Mouse (Mus musculus): ENCODE results near the gene Rps6kb2. TPM values are rescaled to one million over a fixed set of nuclear protein-coding genes. Genes with fewer than 3 reads are reported as not detected.

Rps6kb2 gene
- total and polyA plus RNA-seq, 2 experiments from 2014 or later, result 24.7 to 56.5 TPM

- DNase-seq (ENCODE audit: low spot score) (no peak), ATAC-seq (no peak)
- H3K4me1 ChIP-seq (ENCODE audit: insufficient read depth, low read length), result no peaks in the 10 kb centered on the region
- no peak overlapping the region for H3K27ac ChIP-seq
- no peak overlapping the region for H3K4me2 ChIP-seq (ENCODE audit: low read depth, low read length)
- H3K9me3 ChIP-seq (ENCODE audit: low read length), result no peaks in the 10 kb centered on the region
- no peak overlapping the region for H3K4me3 ChIP-seq (ENCODE audit: low read length)
- H3K9ac ChIP-seq (replicated peaks; ENCODE audit: low read length), result no peak overlapping the region
- no peaks in the 10 kb centered on the region for H3K27me3 ChIP-seq (ENCODE audit: insufficient read depth, low read length)
- WGBS, result 55% methylated on average over 20 of the region's 20 CpGs
- H3K36me3 ChIP-seq (ENCODE audit: insufficient read depth, low read length), result peaks cover 35% of the 10 kb centered on the region
- TF ChIP-seq CTCF (IDR thresholded peaks at IDR 0.05; ENCODE audit: low read depth), result no peak
These were observed 7.0 kb downstream of the Rps6kb2 start for GRCm38 (mm10) chr19:4156073-4156579.

- ATAC-seq, result no peak
- Histone ChIP-seq H3K4me3 (ENCODE audit: low read length) (no peak overlapping the region), H3K27ac (no peak overlapping the region), H3K36me3 (ENCODE audit: insufficient read depth, low read length) (peaks cover 34% of the 10 kb centered on the region), H3K9ac (replicated peaks; ENCODE audit: low read length) (no peak overlapping the region), H3K4me2 (ENCODE audit: low read depth, low read length) (no peak overlapping the region), H3K27me3 (ENCODE audit: insufficient read depth, low read length) (no peaks in the 10 kb centered on the region), H3K9me3 (ENCODE audit: low read length) (no peaks in the 10 kb centered on the region), H3K4me1 (ENCODE audit: insufficient read depth, low read length) (no peaks in the 10 kb centered on the region)
- DNase-seq (ENCODE audit: low spot score), result no peak
- WGBS, result 65% methylated on average over 6 of the region's 6 CpGs
- TF ChIP-seq CTCF (IDR thresholded peaks at IDR 0.05; ENCODE audit: low read depth), result no peak
These were observed 7.7 kb downstream of the Rps6kb2 start for GRCm38 (mm10) chr19:4155223-4156072.

GRCm38 (mm10) chr19:4154437-4155222, 8.5 kb downstream of the Rps6kb2 start:
- 80% methylated on average over 13 of the region's 13 CpGs for WGBS
- Histone ChIP-seq H3K4me1 (ENCODE audit: insufficient read depth, low read length) (0 out of 2 replicates have a peak, but pooled peaks cover 2% of the 10 kb centered on the region), H3K27me3 (ENCODE audit: insufficient read depth, low read length) (no peaks in the 10 kb centered on the region), H3K9me3 (ENCODE audit: low read length) (no peaks in the 10 kb centered on the region), H3K27ac (no peak overlapping the region), H3K9ac (replicated peaks; ENCODE audit: low read length) (no peak overlapping the region), H3K36me3 (ENCODE audit: insufficient read depth, low read length) (peaks cover 33% of the 10 kb centered on the region), H3K4me3 (ENCODE audit: low read length) (no peak overlapping the region), H3K4me2 (ENCODE audit: low read depth, low read length) (no peak overlapping the region)
- DNase-seq (ENCODE audit: low spot score) (no peak), ATAC-seq (no peak)
- no peak for TF ChIP-seq CTCF (IDR thresholded peaks at IDR 0.05; ENCODE audit: low read depth)

- Histone ChIP-seq H3K4me2 (ENCODE audit: low read depth, low read length) (no peak within 1 kb of the TSS), H3K27me3 (ENCODE audit: insufficient read depth, low read length) (no peaks in the 10 kb centered on the region), H3K4me3 (ENCODE audit: low read length) (no peak within 1 kb of the TSS), H3K9me3 (ENCODE audit: low read length) (no peaks in the 10 kb centered on the region), H3K27ac (peak within 1 kb of the TSS; percentile 58; the same call in 1 of the 2 replicates), H3K36me3 (ENCODE audit: insufficient read depth, low read length) (peaks cover 19% of the 10 kb centered on the region; the same call in 1 of the 2 replicates), H3K9ac (replicated peaks; ENCODE audit: low read length) (no peak within 1 kb of the TSS), H3K4me1 (ENCODE audit: insufficient read depth, low read length) (peaks cover 10% of the 10 kb centered on the region; the same call in 1 of the 2 replicates)
- DNase-seq (ENCODE audit: low spot score) (peak; percentile 20), ATAC-seq (no peak)
- 68% methylated on average over 11 of the region's 11 CpGs for WGBS
- no peak for TF ChIP-seq CTCF (IDR thresholded peaks at IDR 0.05; ENCODE audit: low read depth)
These were observed 9.9 kb downstream of the Rps6kb2 start, which contains the start of gene Ptprcap for GRCm38 (mm10) chr19:4153232-4153654. Gene Ptprcap, plus strand, starts transcription at chr19:4153604.

GRCm38 (mm10) chr19:4152445-4153231, 10.5 kb downstream of the Rps6kb2 start:
- no peaks in the 10 kb centered on the region for H3K27me3 ChIP-seq (ENCODE audit: insufficient read depth, low read length)
- DNase-seq (ENCODE audit: low spot score), result peak; percentile 32
- H3K4me3 ChIP-seq (ENCODE audit: low read length), result no peak overlapping the region
- peaks cover 14% of the 10 kb centered on the region; the same call in 1 of the 2 replicates for H3K36me3 ChIP-seq (ENCODE audit: insufficient read depth, low read length)
- no peak for TF ChIP-seq CTCF (IDR thresholded peaks at IDR 0.05; ENCODE audit: low read depth)
- peaks cover 11% of the 10 kb centered on the region for H3K4me1 ChIP-seq (ENCODE audit: insufficient read depth, low read length)
- H3K9me3 ChIP-seq (ENCODE audit: low read length), result no peaks in the 10 kb centered on the region
- no peak for ATAC-seq
- 72% methylated on average over 8 of the region's 8 CpGs for WGBS
- H3K4me2 ChIP-seq (ENCODE audit: low read depth, low read length), result no peak overlapping the region
- H3K9ac ChIP-seq (replicated peaks; ENCODE audit: low read length), result no peak overlapping the region
- H3K27ac ChIP-seq, result peak overlapping the region; percentile 58; the same call in 1 of the 2 replicates

GRCm38 (mm10) chr19:4151898-4152297, 11.3 kb downstream of the Rps6kb2 start:
- no peak overlapping the region for H3K4me3 ChIP-seq (ENCODE audit: low read length)
- H3K4me1 ChIP-seq (ENCODE audit: insufficient read depth, low read length), result peaks cover 14% of the 10 kb centered on the region
- H3K4me2 ChIP-seq (ENCODE audit: low read depth, low read length), result no peak overlapping the region
- no peaks in the 10 kb centered on the region for H3K9me3 ChIP-seq (ENCODE audit: low read length)
- WGBS, result 87% methylated on average over 5 of the region's 5 CpGs
- TF ChIP-seq CTCF (IDR thresholded peaks at IDR 0.05; ENCODE audit: low read depth), result no peak
- H3K36me3 ChIP-seq (ENCODE audit: insufficient read depth, low read length), result peaks cover 13% of the 10 kb centered on the region; the same call in 1 of the 2 replicates
- no peak overlapping the region for H3K9ac ChIP-seq (replicated peaks; ENCODE audit: low read length)
- no peak for DNase-seq (ENCODE audit: low spot score)
- no peak for ATAC-seq
- no peaks in the 10 kb centered on the region for H3K27me3 ChIP-seq (ENCODE audit: insufficient read depth, low read length)
- H3K27ac ChIP-seq, result no peak overlapping the region
